Mouse (Mus musculus): Measurements from ENCODE around the gene Uts2. TPM values are rescaled to one million over a fixed set of nuclear protein-coding genes. Genes with fewer than 3 reads are reported as not detected.
"Not testable (repeated sequence)": the region's sequence is repeated elsewhere in the genome, so short reads cannot be mapped to it uniquely, and the experiment has no call there.

Uts2 gene
- polyA plus RNA-seq, 1 experiment: not detected

DNA sequence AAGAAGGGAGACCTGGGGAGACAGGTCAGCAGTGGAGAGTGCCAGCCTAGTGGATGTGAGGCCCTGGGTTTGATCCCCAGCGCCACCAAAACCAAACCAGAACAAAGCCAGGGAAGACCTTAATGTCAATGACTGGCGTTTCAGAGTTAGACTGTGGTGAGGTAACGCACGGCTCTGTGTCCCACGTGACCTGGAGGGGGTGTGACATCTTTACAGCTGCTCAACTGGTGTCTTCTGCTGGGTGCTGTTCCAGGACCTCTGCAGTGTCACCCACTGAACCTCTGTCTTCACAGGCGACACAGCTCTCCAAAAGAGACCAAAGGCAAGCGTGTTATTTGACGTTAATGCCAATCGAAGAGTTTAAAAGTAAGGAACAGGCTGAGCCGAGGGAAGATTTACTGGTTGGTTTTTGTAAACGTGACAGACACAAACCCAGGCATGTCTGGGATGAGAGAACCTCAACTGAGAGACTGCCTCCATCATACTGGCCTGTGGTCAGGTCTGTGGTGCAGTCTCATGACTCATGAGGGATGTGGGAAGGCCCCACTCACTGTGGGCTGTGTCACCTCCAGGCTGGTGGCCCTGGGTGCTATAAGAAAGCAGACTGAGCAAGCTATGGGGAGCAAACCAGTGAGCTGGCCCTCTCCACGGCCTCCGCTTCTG lies 8.9 kb downstream of the Uts2 start:
- TF ChIP-seq POLR2A (IDR thresholded peaks at IDR 0.05; ENCODE audit: extremely low read depth, insufficient read depth, low read length) (no peak), CTCF (IDR thresholded peaks at IDR 0.05; ENCODE audit: extremely low read depth, insufficient read depth, low read length) (no peak)
- Histone ChIP-seq H3K4me1 (ENCODE audit: control insufficient read depth, insufficient read depth, low read length) (no peaks in the 10 kb centered on the region), H3K27ac (ENCODE audit: insufficient read depth, low read length) (no peak overlapping the region), H3K4me3 (ENCODE audit: insufficient read depth, low read length) (no peak overlapping the region)

DNA sequence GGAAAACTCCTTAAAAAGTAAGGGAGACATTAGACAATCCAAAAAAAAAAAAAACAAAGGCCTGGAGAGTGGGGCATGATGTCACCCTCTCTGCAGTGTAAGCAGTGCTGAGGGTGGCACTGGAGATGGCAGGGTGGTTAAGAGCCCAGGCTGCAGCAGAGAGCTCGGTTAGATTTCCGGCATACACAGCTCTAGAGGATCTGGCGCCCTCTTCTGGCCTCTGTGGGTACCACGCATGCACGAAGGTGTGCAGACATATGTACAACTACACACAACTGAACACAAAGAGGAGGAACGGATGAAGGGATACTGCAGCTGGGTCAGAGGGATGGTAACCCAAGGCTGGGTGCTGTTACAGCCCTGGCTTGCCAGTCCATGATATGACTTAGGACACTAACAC lies 10.0 kb downstream of the Uts2 start:
- Histone ChIP-seq H3K4me3 (ENCODE audit: insufficient read depth, low read length) (no peak overlapping the region), H3K4me1 (ENCODE audit: control insufficient read depth, insufficient read depth, low read length) (no peaks in the 10 kb centered on the region), H3K27ac (ENCODE audit: insufficient read depth, low read length) (no peak overlapping the region)
- TF ChIP-seq POLR2A (IDR thresholded peaks at IDR 0.05; ENCODE audit: extremely low read depth, insufficient read depth, low read length) (no peak), CTCF (IDR thresholded peaks at IDR 0.05; ENCODE audit: extremely low read depth, insufficient read depth, low read length) (peak; percentile 49)

DNA sequence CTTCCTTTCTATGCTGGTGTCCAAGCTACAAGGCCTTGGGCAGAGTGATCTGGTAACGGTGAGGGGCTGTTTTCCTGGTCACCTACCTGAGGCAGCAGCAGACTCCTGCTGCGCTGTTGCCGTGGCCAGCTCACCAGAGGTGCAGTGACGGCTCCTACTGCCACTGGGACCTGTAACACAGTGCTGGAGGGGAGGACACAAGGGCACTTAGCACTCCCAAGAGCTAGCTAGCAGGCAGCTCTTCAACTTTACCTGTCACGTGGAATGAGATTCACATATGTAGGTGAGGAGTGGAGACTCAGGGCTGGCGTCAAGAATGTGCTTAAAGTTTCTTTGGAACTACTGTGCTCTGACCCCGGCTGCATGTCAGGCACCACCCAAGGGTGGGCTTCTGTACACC lies 13.4 kb downstream of the Uts2 start:
- Histone ChIP-seq H3K4me1 (ENCODE audit: control insufficient read depth, insufficient read depth, low read length) (no peaks in the 10 kb centered on the region), H3K27ac (ENCODE audit: insufficient read depth, low read length) (no peak overlapping the region), H3K4me3 (ENCODE audit: insufficient read depth, low read length) (no peak overlapping the region)
- TF ChIP-seq POLR2A (IDR thresholded peaks at IDR 0.05; ENCODE audit: extremely low read depth, insufficient read depth, low read length) (no peak), CTCF (IDR thresholded peaks at IDR 0.05; ENCODE audit: extremely low read depth, insufficient read depth, low read length) (no peak)

DNA sequence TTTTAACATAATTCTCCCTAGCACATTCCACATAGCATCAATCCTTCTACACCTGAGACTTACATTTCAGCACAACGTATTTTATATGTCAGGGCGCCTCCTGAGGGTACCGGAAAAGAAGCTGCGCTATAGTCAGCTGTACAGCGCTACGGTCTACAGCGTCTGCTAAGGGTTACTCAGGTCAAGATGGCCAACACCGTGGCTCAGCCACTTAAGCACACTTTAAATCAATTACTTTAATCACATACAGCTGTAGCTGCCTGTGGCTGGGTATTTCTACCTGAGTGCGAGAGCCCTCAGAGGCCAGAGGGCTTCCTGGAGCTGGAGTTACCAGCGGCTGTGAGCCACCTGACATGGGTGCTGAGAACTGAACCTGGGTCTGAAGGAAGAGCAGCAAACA lies 19.0 kb downstream of the Uts2 start:
- no peak for TF ChIP-seq POLR2A (IDR thresholded peaks at IDR 0.05; ENCODE audit: extremely low read depth, insufficient read depth, low read length)
- TF ChIP-seq CTCF (IDR thresholded peaks at IDR 0.05; ENCODE audit: extremely low read depth, insufficient read depth, low read length): no peak

DNA sequence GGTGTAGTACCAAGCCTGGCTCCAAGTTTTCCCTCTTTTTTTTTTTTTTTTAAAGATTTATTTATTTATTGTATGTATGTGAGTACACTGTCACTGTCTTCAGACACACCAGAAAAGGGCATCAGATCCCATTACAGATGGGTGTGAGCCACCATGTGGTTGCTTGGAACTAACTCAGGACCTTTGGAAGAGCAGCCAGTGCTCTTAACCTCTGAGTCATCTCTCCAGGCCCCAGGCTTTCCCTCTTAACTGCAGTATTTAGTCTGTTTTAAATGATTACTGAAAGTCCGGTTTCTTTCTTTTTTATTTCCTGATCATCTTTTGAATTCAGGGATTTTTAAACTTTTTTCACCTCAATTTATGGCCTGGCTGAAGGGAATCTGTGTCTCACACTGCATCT lies 20.5 kb downstream of the Uts2 start:
- not testable (repeated sequence) for H3K27ac ChIP-seq (ENCODE audit: insufficient read depth, low read length); H3K4me3 ChIP-seq (ENCODE audit: insufficient read depth, low read length); H3K4me1 ChIP-seq (ENCODE audit: control insufficient read depth, insufficient read depth, low read length)

More for the DNA sequence above, 19.0 kb downstream of the Uts2 start:
- no peak overlapping the region for H3K27ac ChIP-seq (ENCODE audit: insufficient read depth, low read length)
- no peak overlapping the region for H3K4me3 ChIP-seq (ENCODE audit: insufficient read depth, low read length)
- H3K4me1 ChIP-seq (ENCODE audit: control insufficient read depth, insufficient read depth, low read length): no peaks in the 10 kb centered on the region

DNA sequence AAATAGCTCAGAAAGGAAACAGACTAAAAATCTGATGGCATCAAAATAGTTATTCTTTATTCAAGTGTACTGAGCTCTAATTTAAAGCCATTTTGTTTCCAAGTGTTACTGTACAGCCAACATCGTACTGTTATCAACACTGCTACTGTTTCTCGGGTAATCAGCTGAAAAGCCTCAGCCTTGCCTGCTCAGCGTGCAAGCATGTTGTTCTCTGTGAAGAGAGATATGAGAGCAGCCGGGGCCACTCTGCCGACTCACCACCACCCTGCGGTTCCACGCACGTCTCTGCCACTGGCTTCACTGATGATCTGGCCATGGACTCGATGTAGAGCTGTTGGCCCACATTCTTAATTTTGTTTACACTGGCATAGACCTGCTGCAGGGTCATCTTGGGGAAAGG lies 27.3 kb downstream of the Uts2 start:
- Histone ChIP-seq H3K4me1 (ENCODE audit: control insufficient read depth, insufficient read depth, low read length) (no peaks in the 10 kb centered on the region), H3K27ac (ENCODE audit: insufficient read depth, low read length) (no peak overlapping the region), H3K4me3 (ENCODE audit: insufficient read depth, low read length) (no peak overlapping the region)
- no peak for TF ChIP-seq CTCF (IDR thresholded peaks at IDR 0.05; ENCODE audit: extremely low read depth, insufficient read depth, low read length)
- no peak for TF ChIP-seq POLR2A (IDR thresholded peaks at IDR 0.05; ENCODE audit: extremely low read depth, insufficient read depth, low read length)

DNA sequence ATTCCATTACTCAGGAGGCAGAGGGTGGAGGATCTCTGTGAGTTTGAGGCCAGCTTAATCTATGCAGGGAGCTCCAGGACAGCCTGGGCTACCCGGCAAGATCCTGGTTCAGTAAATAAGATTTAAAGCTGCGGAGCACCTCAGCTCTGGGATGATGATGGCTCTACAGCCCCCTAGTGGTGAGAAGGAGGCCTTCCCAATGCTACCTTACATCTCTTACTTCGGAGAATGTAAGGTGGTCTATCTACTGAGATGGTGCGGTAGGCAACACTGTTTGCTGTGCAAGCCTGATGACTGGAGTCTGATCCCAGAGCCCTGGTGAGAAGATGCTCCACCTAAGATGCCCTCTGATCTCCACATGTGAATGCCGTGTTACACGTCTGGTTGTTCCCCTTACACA lies 30.1 kb downstream of the Uts2 start:
- TF ChIP-seq POLR2A (IDR thresholded peaks at IDR 0.05; ENCODE audit: extremely low read depth, insufficient read depth, low read length) (no peak), CTCF (IDR thresholded peaks at IDR 0.05; ENCODE audit: extremely low read depth, insufficient read depth, low read length) (peak; percentile 64)
- no peaks in the 10 kb centered on the region for H3K4me1 ChIP-seq (ENCODE audit: control insufficient read depth, insufficient read depth, low read length)
- no peak overlapping the region for H3K4me3 ChIP-seq (ENCODE audit: insufficient read depth, low read length)
- H3K27ac ChIP-seq (ENCODE audit: insufficient read depth, low read length): no peak overlapping the region

DNA sequence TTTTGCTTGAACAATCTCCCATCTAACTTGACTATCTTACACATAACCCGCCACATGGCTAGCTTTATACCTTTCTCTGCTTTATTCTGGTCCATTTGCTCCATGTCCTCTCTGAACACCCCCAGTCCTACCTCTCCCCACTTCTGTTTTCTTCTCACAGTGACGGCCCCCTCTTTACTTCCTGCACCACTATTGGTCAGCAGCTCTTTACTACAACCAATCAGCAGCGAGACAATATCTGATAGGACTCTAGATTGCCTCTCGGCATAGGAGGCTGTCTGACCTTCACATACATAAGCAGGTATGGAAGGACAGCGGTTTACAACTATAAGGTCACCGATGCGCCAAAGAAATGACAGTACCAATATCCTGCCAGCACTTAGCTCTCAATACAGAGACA lies 39.6 kb downstream of the Uts2 start:
- Histone ChIP-seq H3K4me1 (ENCODE audit: control insufficient read depth, insufficient read depth, low read length) (peaks cover 2% of the 10 kb centered on the region), H3K27ac (ENCODE audit: insufficient read depth, low read length) (no peak overlapping the region), H3K4me3 (ENCODE audit: insufficient read depth, low read length) (no peak overlapping the region)
- TF ChIP-seq CTCF (IDR thresholded peaks at IDR 0.05; ENCODE audit: extremely low read depth, insufficient read depth, low read length) (no peak), POLR2A (IDR thresholded peaks at IDR 0.05; ENCODE audit: extremely low read depth, insufficient read depth, low read length) (no peak)

DNA sequence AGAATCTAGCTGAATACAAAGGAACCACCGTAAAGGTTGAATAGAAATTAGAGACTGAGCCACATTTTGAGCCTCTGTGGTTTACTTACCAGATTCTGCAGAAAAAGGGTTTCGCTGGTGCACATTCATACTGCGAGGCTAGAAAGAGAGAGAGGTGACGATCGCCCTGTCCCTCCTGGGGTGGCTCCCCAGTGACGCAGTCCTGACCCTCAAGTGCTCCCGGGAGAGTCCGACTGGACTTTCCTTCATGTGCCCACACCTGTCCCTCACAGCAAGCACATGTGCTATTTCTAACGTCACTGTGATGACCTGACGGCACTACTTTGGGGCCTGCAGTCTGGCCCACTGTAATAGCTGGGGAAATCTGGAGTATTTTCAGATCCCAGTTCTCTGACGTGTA lies 40.9 kb downstream of the Uts2 start:
- peaks cover 2% of the 10 kb centered on the region for H3K4me1 ChIP-seq (ENCODE audit: control insufficient read depth, insufficient read depth, low read length)
- TF ChIP-seq CTCF (IDR thresholded peaks at IDR 0.05; ENCODE audit: extremely low read depth, insufficient read depth, low read length) (no peak), POLR2A (IDR thresholded peaks at IDR 0.05; ENCODE audit: extremely low read depth, insufficient read depth, low read length) (no peak)
- H3K4me3 ChIP-seq (ENCODE audit: insufficient read depth, low read length): no peak overlapping the region
- H3K27ac ChIP-seq (ENCODE audit: insufficient read depth, low read length): no peak overlapping the region

DNA sequence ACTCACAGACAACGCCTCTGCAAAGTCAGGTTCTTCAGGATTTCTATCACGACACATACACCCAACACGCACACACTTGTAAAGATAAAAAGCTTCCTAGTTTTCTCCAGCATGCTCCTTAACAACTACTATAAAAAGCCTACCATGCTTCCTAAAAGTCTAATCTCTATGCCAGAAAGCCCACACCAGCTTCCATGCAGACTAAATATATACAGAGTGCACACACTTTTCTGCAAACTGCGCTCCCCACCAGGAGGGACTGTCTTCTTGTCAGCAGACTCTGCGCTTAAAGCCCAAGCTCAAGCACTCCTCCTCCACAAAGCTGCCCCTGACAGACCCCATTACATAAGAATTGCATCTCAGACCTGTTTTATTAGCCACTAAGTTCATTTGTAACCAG lies 44.6 kb downstream of the Uts2 start:
- peak overlapping the region; percentile 28 for H3K4me3 ChIP-seq (ENCODE audit: insufficient read depth, low read length)
- H3K27ac ChIP-seq (ENCODE audit: insufficient read depth, low read length): no peak overlapping the region

More for the DNA sequence above, 44.6 kb downstream of the Uts2 start:
- TF ChIP-seq POLR2A (IDR thresholded peaks at IDR 0.05; ENCODE audit: extremely low read depth, insufficient read depth, low read length) (0 out of 2 replicates have a peak, but pooled peaks have one; percentile 15), CTCF (IDR thresholded peaks at IDR 0.05; ENCODE audit: extremely low read depth, insufficient read depth, low read length) (no peak)
- H3K4me1 ChIP-seq (ENCODE audit: control insufficient read depth, insufficient read depth, low read length): peaks cover 2% of the 10 kb centered on the region
